Mouse (Mus musculus): Measurements from ENCODE around the gene Ugt1a6b. TPM values are rescaled to one million over a fixed set of nuclear protein-coding genes. Genes with fewer than 3 reads are reported as not detected.
"Not testable (repeated sequence)": the region's sequence is repeated elsewhere in the genome, so short reads cannot be mapped to it uniquely, and the experiment has no call there.

The Ugt1a6b gene
- polyA plus RNA-seq, 1 experiment from 2014 or later: 0.13 TPM

- no peaks in the 10 kb centered on the region for H3K27me3 ChIP-seq (ENCODE audit: control insufficient read depth, insufficient read depth, low read length)
- no peak within 1 kb of the TSS for H3K9ac ChIP-seq (replicated peaks; ENCODE audit: low read length)
- ATAC-seq (ENCODE audit: low FRiP score, low TSS enrichment) (no peak), DNase-seq (no peak)
- no peak within 1 kb of the TSS for H3K4me2 ChIP-seq (ENCODE audit: low read length)
- H3K9me3 ChIP-seq (ENCODE audit: control insufficient read depth, low read length): no peaks in the 10 kb centered on the region
- H3K4me1 ChIP-seq (ENCODE audit: control insufficient read depth, insufficient read depth, low read length): no peaks in the 10 kb centered on the region
- H3K4me3 ChIP-seq (replicated peaks; ENCODE audit: low read depth, low read length): no peak within 1 kb of the TSS
- no peak within 1 kb of the TSS for H3K27ac ChIP-seq (replicated peaks; ENCODE audit: low read depth, low read length)
- H3K36me3 ChIP-seq (ENCODE audit: control insufficient read depth, insufficient read depth, low read length): no peaks in the 10 kb centered on the region
- WGBS: 76% methylated on average over 3 of the region's 3 CpGs
Measured at GRCm38 (mm10) chr1:88087513-88087912, 15.5 kb upstream of the Ugt1a6b start, which contains the start of gene Ugt1a8. TSS of gene Ugt1a8 (plus strand) at chr1:88087813.

GRCm38 (mm10) chr1:88092341-88092740 is 10.7 kb upstream of the Ugt1a6b start:
- Histone ChIP-seq H3K9ac (replicated peaks; ENCODE audit: low read length) (no peak overlapping the region), H3K9me3 (ENCODE audit: control insufficient read depth, low read length) (no peaks in the 10 kb centered on the region), H3K4me2 (ENCODE audit: low read length) (no peak overlapping the region), H3K36me3 (ENCODE audit: control insufficient read depth, insufficient read depth, low read length) (no peaks in the 10 kb centered on the region), H3K4me3 (replicated peaks; ENCODE audit: low read depth, low read length) (no peak overlapping the region), H3K27ac (replicated peaks; ENCODE audit: low read depth, low read length) (no peak overlapping the region), H3K27me3 (ENCODE audit: control insufficient read depth, insufficient read depth, low read length) (no peaks in the 10 kb centered on the region), H3K4me1 (ENCODE audit: control insufficient read depth, insufficient read depth, low read length) (no peaks in the 10 kb centered on the region)
- DNase-seq (no peak), ATAC-seq (ENCODE audit: low FRiP score, low TSS enrichment) (no peak)

GRCm38 (mm10) chr1:88094270-88094676 is 8.8 kb upstream of the Ugt1a6b start:
- H3K27ac ChIP-seq (replicated peaks; ENCODE audit: low read depth, low read length); H3K36me3 ChIP-seq (ENCODE audit: control insufficient read depth, insufficient read depth, low read length); H3K4me2 ChIP-seq (ENCODE audit: low read length); H3K4me1 ChIP-seq (ENCODE audit: control insufficient read depth, insufficient read depth, low read length); H3K4me3 ChIP-seq (replicated peaks; ENCODE audit: low read depth, low read length); H3K9me3 ChIP-seq (ENCODE audit: control insufficient read depth, low read length); ATAC-seq (ENCODE audit: low FRiP score, low TSS enrichment); H3K9ac ChIP-seq (replicated peaks; ENCODE audit: low read length); H3K27me3 ChIP-seq (ENCODE audit: control insufficient read depth, insufficient read depth, low read length): not testable (repeated sequence)
- WGBS: 81% methylated on average over 3 of the region's 3 CpGs
- DNase-seq: peak; percentile 4

- Histone ChIP-seq H3K27ac (replicated peaks; ENCODE audit: low read depth, low read length) (no peak within 1 kb of the TSS), H3K4me3 (replicated peaks; ENCODE audit: low read depth, low read length) (no peak within 1 kb of the TSS), H3K4me2 (ENCODE audit: low read length) (no peak within 1 kb of the TSS), H3K36me3 (ENCODE audit: control insufficient read depth, insufficient read depth, low read length) (no peaks in the 10 kb centered on the region), H3K4me1 (ENCODE audit: control insufficient read depth, insufficient read depth, low read length) (no peaks in the 10 kb centered on the region), H3K9me3 (ENCODE audit: control insufficient read depth, low read length) (no peaks in the 10 kb centered on the region), H3K9ac (replicated peaks; ENCODE audit: low read length) (no peak within 1 kb of the TSS), H3K27me3 (ENCODE audit: control insufficient read depth, insufficient read depth, low read length) (no peaks in the 10 kb centered on the region)
- 74% methylated on average over 10 of the region's 10 CpGs for WGBS
- peak; percentile 1 for DNase-seq
- no peak for ATAC-seq (ENCODE audit: low FRiP score, low TSS enrichment)
Measured at GRCm38 (mm10) chr1:88094941-88095492, 8.0 kb upstream of the Ugt1a6b start, which contains the start of gene Ugt1a7c. TSS of gene Ugt1a7c (plus strand) at chr1:88095062.

GRCm38 (mm10) chr1:88098546-88098945 is 4.5 kb upstream of the Ugt1a6b start:
- not testable (repeated sequence) for H3K9me3 ChIP-seq (ENCODE audit: control insufficient read depth, low read length); DNase-seq; H3K27ac ChIP-seq (replicated peaks; ENCODE audit: low read depth, low read length); ATAC-seq (ENCODE audit: low FRiP score, low TSS enrichment); H3K36me3 ChIP-seq (ENCODE audit: control insufficient read depth, insufficient read depth, low read length); H3K4me1 ChIP-seq (ENCODE audit: control insufficient read depth, insufficient read depth, low read length); H3K4me2 ChIP-seq (ENCODE audit: low read length); H3K9ac ChIP-seq (replicated peaks; ENCODE audit: low read length); H3K27me3 ChIP-seq (ENCODE audit: control insufficient read depth, insufficient read depth, low read length); H3K4me3 ChIP-seq (replicated peaks; ENCODE audit: low read depth, low read length)
- WGBS: 93% methylated on average over 3 of the region's 3 CpGs

- 81% methylated on average over 2 of the region's 2 CpGs for WGBS
- H3K4me2 ChIP-seq (ENCODE audit: low read length); H3K9ac ChIP-seq (replicated peaks; ENCODE audit: low read length); DNase-seq; H3K9me3 ChIP-seq (ENCODE audit: control insufficient read depth, low read length); H3K36me3 ChIP-seq (ENCODE audit: control insufficient read depth, insufficient read depth, low read length); H3K4me3 ChIP-seq (replicated peaks; ENCODE audit: low read depth, low read length); ATAC-seq (ENCODE audit: low FRiP score, low TSS enrichment); H3K4me1 ChIP-seq (ENCODE audit: control insufficient read depth, insufficient read depth, low read length); H3K27me3 ChIP-seq (ENCODE audit: control insufficient read depth, insufficient read depth, low read length); H3K27ac ChIP-seq (replicated peaks; ENCODE audit: low read depth, low read length): not testable (repeated sequence)
Measured at GRCm38 (mm10) chr1:88099691-88100090, 3.4 kb upstream of the Ugt1a6b start.

- DNase-seq; H3K36me3 ChIP-seq (ENCODE audit: control insufficient read depth, insufficient read depth, low read length); H3K27me3 ChIP-seq (ENCODE audit: control insufficient read depth, insufficient read depth, low read length); H3K27ac ChIP-seq (replicated peaks; ENCODE audit: low read depth, low read length); ATAC-seq (ENCODE audit: low FRiP score, low TSS enrichment); H3K9me3 ChIP-seq (ENCODE audit: control insufficient read depth, low read length); H3K4me2 ChIP-seq (ENCODE audit: low read length); H3K9ac ChIP-seq (replicated peaks; ENCODE audit: low read length); H3K4me1 ChIP-seq (ENCODE audit: control insufficient read depth, insufficient read depth, low read length); H3K4me3 ChIP-seq (replicated peaks; ENCODE audit: low read depth, low read length): not testable (repeated sequence)
- WGBS: 92% methylated on average over 4 of the region's 5 CpGs
Measured at GRCm38 (mm10) chr1:88103697-88104468, 831 bp downstream of the Ugt1a6b start.

GRCm38 (mm10) chr1:88104667-88105430 is 1.8 kb downstream of the Ugt1a6b start:
- Histone ChIP-seq H3K4me3 (replicated peaks; ENCODE audit: low read depth, low read length) (no peak overlapping the region), H3K4me2 (ENCODE audit: low read length) (no peak overlapping the region)
- 95% methylated on average over 1 of the region's 1 CpGs for WGBS

More at GRCm38 (mm10) chr1:88104667-88105430, 1.8 kb downstream of the Ugt1a6b start:
- H3K9me3 ChIP-seq (ENCODE audit: control insufficient read depth, low read length): no peaks in the 10 kb centered on the region
- H3K27me3 ChIP-seq (ENCODE audit: control insufficient read depth, insufficient read depth, low read length): no peaks in the 10 kb centered on the region
- no peak for ATAC-seq (ENCODE audit: low FRiP score, low TSS enrichment)
- H3K9ac ChIP-seq (replicated peaks; ENCODE audit: low read length): no peak overlapping the region
- H3K36me3 ChIP-seq (ENCODE audit: control insufficient read depth, insufficient read depth, low read length): no peaks in the 10 kb centered on the region
- no peak for DNase-seq
- no peaks in the 10 kb centered on the region for H3K4me1 ChIP-seq (ENCODE audit: control insufficient read depth, insufficient read depth, low read length)
- H3K27ac ChIP-seq (replicated peaks; ENCODE audit: low read depth, low read length): no peak overlapping the region
